Mouse (Mus musculus) stomach, embryonic 15.5 days (tissue): ENCODE measurements around the gene Gopc. TPM values are rescaled to one million over a fixed set of nuclear protein-coding genes. Genes with fewer than 3 reads are reported as not detected.

Source experiments
- ATAC-seq: fragments of 200-750 bp; cut with Nextera tagmentation; 2 replicates; pipeline ENCODE4 v1.8.0; 2017; ENCODE audit warnings: low read depth, moderate number of reproducible peaks, moderate TSS enrichment; ENCODE audit not compliant: insufficient read depth, low FRiP score
- H3K27ac ChIP-seq: fragments of 300-500 bp; sonication (generic); 2 replicates; pipeline ENCODE4 v1.5.1; 2015; ENCODE audit warnings: mild to moderate bottlenecking, inconsistent platforms
- H3K27me3 ChIP-seq: fragments of 300-500 bp; sonication (generic); replicated peaks from 2 replicates; pipeline ENCODE4 v1.6.1; 2015; ENCODE audit warnings: inconsistent platforms
- H3K36me3 ChIP-seq: fragments of 300-500 bp; sonication (generic); 2 replicates; pipeline ENCODE4 v1.6.1; 2015; ENCODE audit warnings: inconsistent platforms
- H3K4me1 ChIP-seq: fragments of 300-500 bp; sonication (generic); 2 replicates; pipeline ENCODE4 v1.6.1; 2015; ENCODE audit warnings: inconsistent platforms
- H3K4me2 ChIP-seq: fragments of 300-500 bp; sonication (generic); 2 replicates; pipeline ENCODE4 v1.6.1; 2015; ENCODE audit warnings: mild to moderate bottlenecking, inconsistent platforms
- H3K4me3 ChIP-seq: fragments of 300-500 bp; sonication (generic); replicated peaks from 2 replicates; pipeline ENCODE4 v1.5.1; 2015; ENCODE audit warnings: inconsistent platforms
- H3K9ac ChIP-seq: fragments of 300-500 bp; sonication (generic); 2 replicates; pipeline ENCODE4 v1.6.1; 2015; ENCODE audit warnings: inconsistent platforms
- H3K9me3 ChIP-seq: fragments of 300-500 bp; sonication (generic); 2 replicates; pipeline ENCODE4 v1.6.1; 2016; ENCODE audit warnings: inconsistent platforms
- WGBS: fragments of 180-500 bp; shearing (Covaris S2); methylation state at CpG from one replicate; pipeline ENCODE4 v1.1.7; 2015; 5-methylcytosine and 5-hydroxymethylcytosine counted together
- polyA plus RNA-seq: library from polyadenylated mRNA; unstranded; fragments of >200 nt; fragmentation: Nextera tagmentation; extraction: Ambion mirVana; gene quantifications from 2 replicates; pipeline ENCODE4 v1.2.1, GENCODE M21; 2015

Gene Gopc
- polyA plus RNA-seq, 1 experiment from 2014 or later: 19.8 TPM

GRCm38 (mm10) chr10:52417299-52417997 is 35.5 kb upstream of the Gopc start, which contains the start of gene Nus1:
Gene Nus1 (plus strand): TSS chr10:52417547.
- H3K4me2 ChIP-seq: peak within 1 kb of the TSS; percentile 63
- under 1% methylated on average over 76 of the region's 79 CpGs for WGBS
- ATAC-seq: peak; percentile 98
- H3K27ac ChIP-seq: peak within 1 kb of the TSS; percentile 95
- no peaks in the 10 kb centered on the region for H3K27me3 ChIP-seq
- H3K9me3 ChIP-seq: no peaks in the 10 kb centered on the region
- peak within 1 kb of the TSS; percentile 89 for H3K4me3 ChIP-seq
- H3K36me3 ChIP-seq: peaks cover 7% of the 10 kb centered on the region; the same call in 1 of the 2 replicates
- H3K9ac ChIP-seq: peak within 1 kb of the TSS; percentile 87
- peaks cover 14% of the 10 kb centered on the region for H3K4me1 ChIP-seq

- Histone ChIP-seq H3K9ac (no peak overlapping the region), H3K36me3 (peaks cover 7% of the 10 kb centered on the region; the same call in 1 of the 2 replicates), H3K4me1 (peaks cover 14% of the 10 kb centered on the region), H3K9me3 (no peaks in the 10 kb centered on the region), H3K4me3 (peak overlapping the region; percentile 89), H3K27ac (0 out of 2 replicates have a peak overlapping the region, but pooled peaks have one; percentile 57), H3K4me2 (peak overlapping the region; percentile 50), H3K27me3 (no peaks in the 10 kb centered on the region)
- 47% methylated on average over 2 of the region's 2 CpGs for WGBS
- no peak for ATAC-seq
Observed at GRCm38 (mm10) chr10:52416458-52416857, 34.5 kb upstream of the Gopc start.

GRCm38 (mm10) chr10:52415020-52415419 is 33.1 kb upstream of the Gopc start:
- Histone ChIP-seq H3K9me3 (no peaks in the 10 kb centered on the region), H3K9ac (no peak overlapping the region), H3K36me3 (no peaks in the 10 kb centered on the region), H3K4me3 (no peak overlapping the region), H3K4me1 (peaks cover 14% of the 10 kb centered on the region), H3K27ac (no peak overlapping the region), H3K4me2 (no peak overlapping the region), H3K27me3 (no peaks in the 10 kb centered on the region)
- no peak for ATAC-seq
- WGBS: 89% methylated on average over 2 of the region's 2 CpGs

DNA sequence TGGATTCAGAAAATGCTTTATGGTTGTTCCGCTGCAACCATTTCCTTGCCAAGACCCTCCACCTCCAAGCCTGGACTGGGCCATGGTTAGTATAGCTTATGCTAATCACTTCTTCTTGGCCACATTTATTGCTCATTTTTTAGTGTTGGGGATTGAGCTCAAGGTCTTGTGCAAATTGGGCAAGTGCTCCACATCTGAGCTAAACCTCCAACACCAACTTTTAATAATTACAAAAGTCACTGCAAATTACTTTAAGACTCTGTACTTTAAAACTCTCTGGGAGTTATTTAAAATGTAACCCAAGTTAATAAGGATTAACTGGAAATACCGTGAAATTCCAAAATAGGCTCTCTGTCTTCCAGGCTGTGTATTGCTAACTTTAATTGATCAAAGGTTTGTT is 25.6 kb upstream of the Gopc start:
- H3K4me3 ChIP-seq: no peak overlapping the region
- ATAC-seq: no peak
- WGBS: 83% methylated on average over 2 of the region's 2 CpGs
- no peaks in the 10 kb centered on the region for H3K9me3 ChIP-seq
- no peak overlapping the region for H3K4me2 ChIP-seq
- no peaks in the 10 kb centered on the region for H3K27me3 ChIP-seq
- no peak overlapping the region for H3K9ac ChIP-seq
- no peaks in the 10 kb centered on the region for H3K36me3 ChIP-seq
- H3K27ac ChIP-seq: no peak overlapping the region
- H3K4me1 ChIP-seq: no peaks in the 10 kb centered on the region

- ATAC-seq: no peak
- Histone ChIP-seq H3K4me1 (no peaks in the 10 kb centered on the region), H3K27ac (no peak overlapping the region), H3K9ac (no peak overlapping the region), H3K4me3 (no peak overlapping the region), H3K9me3 (no peaks in the 10 kb centered on the region), H3K36me3 (no peaks in the 10 kb centered on the region), H3K27me3 (no peaks in the 10 kb centered on the region), H3K4me2 (no peak overlapping the region)
- WGBS: 83% methylated on average over 13 of the region's 13 CpGs
Observed at GRCm38 (mm10) chr10:52405160-52405559, 23.2 kb upstream of the Gopc start.

- no peaks in the 10 kb centered on the region for H3K4me1 ChIP-seq
- no peak overlapping the region for H3K4me2 ChIP-seq
- H3K36me3 ChIP-seq: no peaks in the 10 kb centered on the region
- no peak overlapping the region for H3K27ac ChIP-seq
- H3K9ac ChIP-seq: no peak overlapping the region
- H3K27me3 ChIP-seq: no peaks in the 10 kb centered on the region
- ATAC-seq: no peak
- H3K9me3 ChIP-seq: no peaks in the 10 kb centered on the region
- WGBS: 58% methylated on average over 3 of the region's 3 CpGs
- H3K4me3 ChIP-seq: no peak overlapping the region
Observed at GRCm38 (mm10) chr10:52399722-52400121, 17.8 kb upstream of the Gopc start.

- no peak for ATAC-seq
- H3K4me1 ChIP-seq: no peaks in the 10 kb centered on the region
- H3K27me3 ChIP-seq: no peaks in the 10 kb centered on the region
- no peak overlapping the region for H3K9ac ChIP-seq
- no peak overlapping the region for H3K4me2 ChIP-seq
- H3K27ac ChIP-seq: no peak overlapping the region
- H3K9me3 ChIP-seq: no peaks in the 10 kb centered on the region
- H3K4me3 ChIP-seq: no peak overlapping the region
- no peaks in the 10 kb centered on the region for H3K36me3 ChIP-seq
- WGBS: 70% methylated on average over 2 of the region's 2 CpGs
Observed at GRCm38 (mm10) chr10:52398715-52399114, 16.8 kb upstream of the Gopc start.

DNA sequence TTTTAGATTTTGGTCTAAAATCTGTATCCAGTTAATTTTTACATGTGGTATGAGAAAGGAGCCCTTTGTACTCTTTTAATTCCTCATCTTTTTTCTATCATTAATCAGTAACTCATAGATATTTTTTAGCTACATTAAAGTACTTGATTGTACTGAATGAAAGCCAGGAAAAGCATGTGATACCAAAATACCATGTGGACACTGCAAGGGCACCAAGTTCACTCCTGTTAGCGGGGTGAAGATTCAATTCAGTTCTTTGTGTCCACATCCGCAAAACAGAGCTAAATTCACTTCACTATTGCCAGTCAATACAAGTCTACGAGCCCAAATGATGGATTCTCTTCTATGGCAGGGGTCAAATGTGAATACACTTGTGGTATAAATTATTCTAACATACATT is 14.7 kb upstream of the Gopc start:
- no peaks in the 10 kb centered on the region for H3K36me3 ChIP-seq
- no peak overlapping the region for H3K4me2 ChIP-seq
- WGBS: 75% methylated on average over 3 of the region's 3 CpGs
- H3K9ac ChIP-seq: no peak overlapping the region
- no peak overlapping the region for H3K27ac ChIP-seq
- ATAC-seq: no peak
- no peaks in the 10 kb centered on the region for H3K4me1 ChIP-seq
- no peaks in the 10 kb centered on the region for H3K27me3 ChIP-seq
- no peak overlapping the region for H3K4me3 ChIP-seq
- no peaks in the 10 kb centered on the region for H3K9me3 ChIP-seq

DNA sequence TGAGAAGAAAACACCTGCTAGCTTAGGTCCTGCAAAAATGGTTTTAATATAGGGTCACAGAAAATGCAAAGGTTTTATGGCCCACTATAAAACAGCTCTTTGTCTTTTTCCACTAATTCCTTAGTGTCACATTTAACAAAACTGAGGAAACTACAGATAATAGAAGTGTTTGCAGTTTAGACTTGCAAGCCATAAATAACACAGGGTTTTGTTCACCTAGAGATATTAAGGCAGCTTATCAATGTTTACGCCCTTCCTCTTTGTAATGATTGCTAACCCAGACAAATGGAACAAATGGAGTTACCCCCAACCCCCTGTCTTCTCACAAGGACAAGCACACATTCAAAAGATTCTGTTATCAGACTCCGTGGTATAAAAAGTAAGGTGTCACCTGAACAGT is 9.3 kb upstream of the Gopc start:
- H3K9ac ChIP-seq: no peak overlapping the region
- H3K4me3 ChIP-seq: no peak overlapping the region
- ATAC-seq: no peak
- 50% methylated on average over 2 of the region's 2 CpGs for WGBS
- H3K27ac ChIP-seq: no peak overlapping the region
- no peaks in the 10 kb centered on the region for H3K9me3 ChIP-seq
- H3K27me3 ChIP-seq: no peaks in the 10 kb centered on the region
- H3K36me3 ChIP-seq: no peaks in the 10 kb centered on the region
- no peaks in the 10 kb centered on the region for H3K4me1 ChIP-seq
- no peak overlapping the region for H3K4me2 ChIP-seq

DNA sequence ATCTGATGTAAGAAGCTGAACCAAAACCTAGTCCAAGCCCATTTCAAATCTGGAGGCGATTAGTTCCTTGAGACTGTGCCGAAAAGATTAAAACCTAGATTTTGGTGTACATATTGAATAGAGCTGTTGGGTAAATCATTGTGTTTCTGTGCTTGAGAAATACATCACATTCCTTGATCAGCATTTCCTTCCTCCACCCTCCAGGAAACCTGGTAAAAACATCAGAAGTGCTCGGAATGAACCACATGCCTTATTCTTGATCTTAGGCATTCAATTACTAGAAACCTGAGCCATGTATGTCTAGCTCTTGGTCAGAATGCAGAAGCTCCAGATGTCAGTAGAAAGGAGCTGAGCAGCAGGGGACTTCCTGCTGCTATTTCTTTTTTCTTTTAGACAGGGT is 7.5 kb upstream of the Gopc start:
- Histone ChIP-seq H3K36me3 (no peaks in the 10 kb centered on the region), H3K9ac (no peak overlapping the region), H3K4me1 (no peaks in the 10 kb centered on the region), H3K4me2 (no peak overlapping the region), H3K9me3 (no peaks in the 10 kb centered on the region), H3K27me3 (no peaks in the 10 kb centered on the region), H3K4me3 (no peak overlapping the region), H3K27ac (no peak overlapping the region)
- ATAC-seq: no peak
- WGBS: 77% methylated on average over 3 of the region's 3 CpGs

GRCm38 (mm10) chr10:52388922-52389430 is 7.1 kb upstream of the Gopc start, which contains the start of gene Nepn:
Gene Nepn (plus strand): TSS chr10:52388972.
- Histone ChIP-seq H3K27ac (no peak within 1 kb of the TSS), H3K36me3 (no peaks in the 10 kb centered on the region), H3K4me1 (no peaks in the 10 kb centered on the region), H3K4me2 (no peak within 1 kb of the TSS), H3K9me3 (no peaks in the 10 kb centered on the region), H3K4me3 (no peak within 1 kb of the TSS), H3K27me3 (no peaks in the 10 kb centered on the region), H3K9ac (no peak within 1 kb of the TSS)
- 73% methylated on average over 5 of the region's 5 CpGs for WGBS
- ATAC-seq: no peak

GRCm38 (mm10) chr10:52387192-52387591 is 5.3 kb upstream of the Gopc start:
- H3K27ac ChIP-seq: no peak overlapping the region
- H3K27me3 ChIP-seq: no peaks in the 10 kb centered on the region
- ATAC-seq: no peak

More at GRCm38 (mm10) chr10:52387192-52387591, 5.3 kb upstream of the Gopc start:
- Histone ChIP-seq H3K4me2 (no peak overlapping the region), H3K36me3 (no peaks in the 10 kb centered on the region), H3K4me3 (no peak overlapping the region), H3K9ac (no peak overlapping the region), H3K9me3 (no peaks in the 10 kb centered on the region), H3K4me1 (no peaks in the 10 kb centered on the region)
- 44% methylated on average over 4 of the region's 4 CpGs for WGBS
